Mouse (Mus musculus) c-Kit-positive CD71-negative TER-119-negative erythroid progenitor cells, embryonic 14.5 days (primary cell): ENCODE measurements around the gene Trim24.

Experiments used
- DNase-seq: peaks from one replicate; pipeline ENCODE4 v3.0.0-alpha.2; 2013; ENCODE audit warnings: low read depth

Gene Trim24

GRCm38 (mm10) chr6:37863961-37864730 is 6.5 kb upstream of the Trim24 start:
- no peak for DNase-seq

- DNase-seq = no peak
Observed at GRCm38 (mm10) chr6:37871137-37871851, 683 bp downstream of the Trim24 start.

GRCm38 (mm10) chr6:37872861-37873260 is 2.2 kb downstream of the Trim24 start:
- DNase-seq = no peak

GRCm38 (mm10) chr6:37873731-37874130 is 3.1 kb downstream of the Trim24 start:
- no peak for DNase-seq

GRCm38 (mm10) chr6:37878206-37878605 is 7.6 kb downstream of the Trim24 start:
- DNase-seq = no peak

GRCm38 (mm10) chr6:37880586-37880985 is 10.0 kb downstream of the Trim24 start:
- no peak for DNase-seq

GRCm38 (mm10) chr6:37893586-37893985 is 23.0 kb downstream of the Trim24 start:
- no peak for DNase-seq

GRCm38 (mm10) chr6:37895646-37896435 is 25.2 kb downstream of the Trim24 start:
- DNase-seq = no peak

GRCm38 (mm10) chr6:37900221-37900620 is 29.6 kb downstream of the Trim24 start:
- DNase-seq = no peak

GRCm38 (mm10) chr6:37901791-37902190 is 31.2 kb downstream of the Trim24 start:
- no peak for DNase-seq

GRCm38 (mm10) chr6:37903810-37904209 is 33.2 kb downstream of the Trim24 start:
- DNase-seq = no peak

GRCm38 (mm10) chr6:37913525-37913924 is 42.9 kb downstream of the Trim24 start:
- DNase-seq = no peak

- no peak for DNase-seq
Observed at GRCm38 (mm10) chr6:37925104-37925503, 54.5 kb downstream of the Trim24 start.

- DNase-seq = no peak
Observed at GRCm38 (mm10) chr6:37926751-37927150, 56.1 kb downstream of the Trim24 start.

- DNase-seq = no peak
Observed at GRCm38 (mm10) chr6:37936498-37936897, 65.9 kb downstream of the Trim24 start.

- no peak for DNase-seq
Observed at GRCm38 (mm10) chr6:37951306-37951705, 80.7 kb downstream of the Trim24 start.

- no peak for DNase-seq
Observed at GRCm38 (mm10) chr6:37967386-37967785, 96.8 kb downstream of the Trim24 start.

- DNase-seq = peak; percentile 50
Observed at GRCm38 (mm10) chr6:38007459-38007858, 136.8 kb downstream of the Trim24 start.

- DNase-seq = no peak
Observed at GRCm38 (mm10) chr6:38012829-38013228, 142.2 kb downstream of the Trim24 start.
